Mouse (Mus musculus) megakaryocyte, adult 5-6 weeks (primary cell): ENCODE results near the gene Prp2. TPM values are rescaled to one million over a fixed set of nuclear protein-coding genes. Genes with fewer than 3 reads are reported as not detected.
"Not testable (repeated sequence)": the region's sequence is repeated elsewhere in the genome, so short reads cannot be mapped to it uniquely, and the experiment has no call there.

ENCODE experiments used
- ATAC-seq: 2 replicates; pipeline ENCODE4 v1.8.0; 2016; ENCODE audit warnings: mild to moderate bottlenecking, inconsistent platforms; ENCODE audit not compliant: poor library complexity, severe bottlenecking
- total RNA-seq, 2 experiments: library from RNA; stranded (forward) in 1 of 2; stranded (reverse) in 1 of 2; fragments of 153-499, 151-499 nt in 1 of 2; fragments of 221-1000, 200-1000 nt in 1 of 2; gene quantifications; 2 replicates each; pipeline versions ENCODE4 v1.2.3 to v1.2.4; 2015 to 2017

The Prp2 gene
- total RNA-seq (2015) (not detected in 2 replicates), total RNA-seq (2017) (not detected in 2 replicates)

GRCm38 (mm10) chr6:132595613-132596012 lies at the start of gene Prp2:
Gene Prp2, plus strand, starts transcription at chr6:132595913.
- ATAC-seq: not testable (repeated sequence)

DNA sequence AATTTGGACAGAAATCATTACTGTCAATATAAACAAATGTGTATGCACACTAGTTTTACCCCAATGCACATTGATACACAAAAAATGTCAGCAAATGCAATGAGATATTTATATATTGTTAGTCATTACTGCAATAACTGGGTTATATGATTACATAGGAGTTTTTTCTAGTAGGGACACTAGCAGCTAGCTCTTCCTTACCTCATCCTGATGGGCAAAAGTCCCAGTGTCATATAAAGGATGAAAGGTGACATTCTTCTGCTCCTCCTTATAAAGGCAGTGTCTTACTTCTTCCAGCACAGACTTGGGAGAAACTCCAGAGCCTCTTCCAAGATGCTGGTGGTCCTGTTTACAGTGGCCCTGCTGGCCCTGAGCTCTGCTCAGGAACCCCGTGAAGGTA lies 26.2 kb upstream of the Prp2 start, which contains the start of gene Prh1:
TSS of gene Prh1 (plus strand) at position 301 of the 400 bp plus-strand sequence.
- not testable (repeated sequence) for ATAC-seq

DNA sequence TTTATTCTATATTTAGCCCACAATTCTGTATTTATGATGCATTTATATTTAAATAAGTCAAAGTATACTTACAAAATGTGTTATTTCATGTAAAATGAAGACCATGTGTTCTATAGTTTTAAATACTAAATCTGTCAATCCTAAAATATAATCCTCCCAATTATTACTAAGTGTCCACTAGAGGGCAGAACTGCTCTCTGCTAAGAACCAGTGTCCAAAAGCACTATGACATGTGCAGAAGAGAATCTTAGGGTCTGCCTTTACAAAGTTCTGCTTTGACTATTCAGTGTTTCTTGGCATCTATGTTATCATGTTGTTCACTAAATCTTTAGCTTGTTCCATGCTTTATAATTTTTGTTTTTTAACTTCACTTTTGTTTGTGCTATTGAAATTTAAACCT lies 53.7 kb downstream of the Prp2 start:
- ATAC-seq: 0 out of 2 replicates have a peak, but pooled peaks have one; percentile 30

Other genes with a start within 250 kb of the Prp2 start
- not detected in 2 replicates for gene Gm8882, start 231.8 kb upstream of the Prp2 start, total RNA-seq (2015)
- not detected in 2 replicates for gene Gm8882, start 231.8 kb upstream of the Prp2 start, total RNA-seq (2017)
- not detected in 2 replicates for gene Prh1, start 26.1 kb upstream of the Prp2 start, total RNA-seq (2015)
- not detected in 2 replicates for gene Prh1, start 26.1 kb upstream of the Prp2 start, total RNA-seq (2017)
- not detected in 2 replicates for gene A630073D07Rik, start 55.6 kb downstream of the Prp2 start, total RNA-seq (2015)
- gene A630073D07Rik, start 55.6 kb downstream of the Prp2 start, total RNA-seq (2017): not detected in 2 replicates
- not detected in 2 replicates for gene Tas2r120, start 61.0 kb downstream of the Prp2 start, total RNA-seq (2015)
- not detected in 2 replicates for gene Tas2r120, start 61.0 kb downstream of the Prp2 start, total RNA-seq (2017)
- gene Tas2r121, start 105.1 kb downstream of the Prp2 start, total RNA-seq (2015): not detected in 2 replicates
- gene Tas2r121, start 105.1 kb downstream of the Prp2 start, total RNA-seq (2017): not detected in 2 replicates
- not detected in 2 replicates for gene Tas2r122, start 116.0 kb downstream of the Prp2 start, total RNA-seq (2015)
- not detected in 2 replicates for gene Tas2r122, start 116.0 kb downstream of the Prp2 start, total RNA-seq (2017)
- gene Tas2r115, start 142.1 kb downstream of the Prp2 start, total RNA-seq (2015): not detected in 2 replicates
- not detected in 2 replicates for gene Tas2r115, start 142.1 kb downstream of the Prp2 start, total RNA-seq (2017)
- not detected in 2 replicates for gene Tas2r124, start 158.8 kb downstream of the Prp2 start, total RNA-seq (2015)
- gene Tas2r124, start 158.8 kb downstream of the Prp2 start, total RNA-seq (2017): not detected in 2 replicates
- gene Tas2r102, start 166.2 kb downstream of the Prp2 start, total RNA-seq (2015): not detected in 2 replicates
- gene Tas2r102, start 166.2 kb downstream of the Prp2 start, total RNA-seq (2017): not detected in 2 replicates
- not detected in 2 replicates for gene Tas2r136, start 182.2 kb downstream of the Prp2 start, total RNA-seq (2015)
- gene Tas2r136, start 182.2 kb downstream of the Prp2 start, total RNA-seq (2017): not detected in 2 replicates
- not detected in 2 replicates for gene Tas2r117, start 206.9 kb downstream of the Prp2 start, total RNA-seq (2015)
- gene Tas2r117, start 206.9 kb downstream of the Prp2 start, total RNA-seq (2017): not detected in 2 replicates